Mouse (Mus musculus) cortical plate, adult 2 months (tissue): ENCODE measurements around the gene Utp6.
"Not testable (repeated sequence)": the region's sequence is repeated elsewhere in the genome, so short reads cannot be mapped to it uniquely, and the experiment has no call there.

Experiments used
- CTCF ChIP-seq: fragments of 200-500 bp; IDR thresholded peaks from 2 replicates; pipeline ENCODE4 v1.5.1; 2011; ENCODE audit warnings: mild to moderate bottlenecking, control low read depth, low read length; ENCODE audit not compliant: insufficient read depth; ENCODE audit errors: extremely low read depth
- POLR2A ChIP-seq: fragments of 200-500 bp; IDR thresholded peaks from 2 replicates; pipeline ENCODE4 v1.6.1; 2011; ENCODE audit warnings: mild to moderate bottlenecking, low read length, control low read depth; ENCODE audit not compliant: insufficient read depth; ENCODE audit errors: extremely low read depth

DNA sequence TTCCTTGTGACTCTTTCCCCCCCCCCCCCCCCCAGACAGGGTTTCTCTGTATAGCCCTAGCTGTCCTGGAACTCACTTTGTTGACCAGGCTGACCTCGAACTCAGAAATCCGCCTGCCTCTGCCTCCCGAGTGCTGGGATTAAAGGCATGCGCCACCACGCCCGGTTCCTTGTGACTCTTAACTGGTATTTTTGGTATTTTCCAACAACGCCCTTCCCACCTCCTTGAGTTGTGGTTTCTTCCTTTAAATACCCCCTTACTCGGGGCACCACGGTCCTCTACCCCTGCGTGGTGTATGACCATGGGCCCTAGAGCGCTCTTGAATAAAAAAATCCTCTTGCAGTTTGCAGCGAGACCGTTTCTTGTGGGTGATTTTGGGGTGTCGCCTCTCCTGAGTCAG is 14.9 kb upstream of the Utp6 start:
- TF ChIP-seq CTCF, POLR2A: not testable (repeated sequence)
